Mouse (Mus musculus): ENCODE data around the gene Pcnx.
A peak's percentile ranks its signal among the peaks of the same experiment; 100 is the strongest.

Gene Pcnx

GRCm38 (mm10) chr12:81904456-81904855 lies 44.6 kb downstream of the Pcnx start:
- DNase-seq (ENCODE audit: low spot score), result no peak

- DNase-seq (ENCODE audit: low spot score), result peak; percentile 18
Observed at GRCm38 (mm10) chr12:81905865-81906264, 46.0 kb downstream of the Pcnx start.

GRCm38 (mm10) chr12:81907741-81908357 lies 48.0 kb downstream of the Pcnx start:
- DNase-seq (ENCODE audit: low spot score), result no peak

GRCm38 (mm10) chr12:81910439-81910838 lies 50.6 kb downstream of the Pcnx start:
- no peak for DNase-seq (ENCODE audit: low spot score)

- peak; percentile 83 for DNase-seq (ENCODE audit: low spot score)
Observed at GRCm38 (mm10) chr12:81915176-81915950, 55.5 kb downstream of the Pcnx start.

GRCm38 (mm10) chr12:81918346-81918745 lies 58.5 kb downstream of the Pcnx start:
- DNase-seq (ENCODE audit: low spot score), result no peak

GRCm38 (mm10) chr12:81918886-81919285 lies 59.1 kb downstream of the Pcnx start:
- no peak for DNase-seq (ENCODE audit: low spot score)

- no peak for DNase-seq (ENCODE audit: low spot score)
Observed at GRCm38 (mm10) chr12:81920027-81920426, 60.2 kb downstream of the Pcnx start.

GRCm38 (mm10) chr12:81920614-81921013 lies 60.8 kb downstream of the Pcnx start:
- no peak for DNase-seq (ENCODE audit: low spot score)

GRCm38 (mm10) chr12:81921785-81922184 lies 62.0 kb downstream of the Pcnx start:
- DNase-seq (ENCODE audit: low spot score), result no peak

- no peak for DNase-seq (ENCODE audit: low spot score)
Observed at GRCm38 (mm10) chr12:81922838-81923237, 63.0 kb downstream of the Pcnx start.

GRCm38 (mm10) chr12:81927163-81927562 lies 67.3 kb downstream of the Pcnx start:
- no peak for DNase-seq (ENCODE audit: low spot score)

- DNase-seq (ENCODE audit: low spot score), result no peak
Observed at GRCm38 (mm10) chr12:81927643-81928381, 68.0 kb downstream of the Pcnx start.

GRCm38 (mm10) chr12:81928382-81928770 lies 68.6 kb downstream of the Pcnx start:
- DNase-seq (ENCODE audit: low spot score), result no peak

GRCm38 (mm10) chr12:81932015-81932414 lies 72.2 kb downstream of the Pcnx start:
- no peak for DNase-seq (ENCODE audit: low spot score)

- no peak for DNase-seq (ENCODE audit: low spot score)
Observed at GRCm38 (mm10) chr12:81933430-81933829, 73.6 kb downstream of the Pcnx start.

- DNase-seq (ENCODE audit: low spot score), result no peak
Observed at GRCm38 (mm10) chr12:81934510-81934909, 74.7 kb downstream of the Pcnx start.

GRCm38 (mm10) chr12:81936066-81936465 lies 76.2 kb downstream of the Pcnx start:
- no peak for DNase-seq (ENCODE audit: low spot score)

GRCm38 (mm10) chr12:81941191-81941590 lies 81.4 kb downstream of the Pcnx start:
- no peak for DNase-seq (ENCODE audit: low spot score)

- peak; percentile 55 for DNase-seq (ENCODE audit: low spot score)
Observed at GRCm38 (mm10) chr12:81943331-81944062, 83.7 kb downstream of the Pcnx start.

GRCm38 (mm10) chr12:81949026-81949425 lies 89.2 kb downstream of the Pcnx start:
- DNase-seq (ENCODE audit: low spot score), result no peak

GRCm38 (mm10) chr12:81950016-81950415 lies 90.2 kb downstream of the Pcnx start:
- DNase-seq (ENCODE audit: low spot score), result peak; percentile 75

Measured in adipocyte (in vitro differentiated cells).